Mouse (Mus musculus) liver, embryonic 16.5 days (tissue): Measurements from ENCODE around the gene Aox2. TPM values are rescaled to one million over a fixed set of nuclear protein-coding genes. Genes with fewer than 3 reads are reported as not detected.

ENCODE experiments used
- ATAC-seq: fragments of 200-750 bp; cut with Nextera tagmentation; 2 replicates; pipeline ENCODE4 v1.8.0; 2017; ENCODE audit warnings: low read depth, mild to moderate bottlenecking, moderate number of reproducible peaks, moderate library complexity
- H3K27ac ChIP-seq: fragments of 300-500 bp; sonication (generic); 2 replicates; pipeline ENCODE4 v1.5.1; 2014; ENCODE audit warnings: mild to moderate bottlenecking, low read length
- H3K27me3 ChIP-seq: fragments of 300-500 bp; sonication (generic); 2 replicates; pipeline ENCODE4 v1.6.1; 2014; ENCODE audit warnings: low read depth, low read length, mixed read lengths; ENCODE audit not compliant: control insufficient read depth, insufficient read depth
- H3K36me3 ChIP-seq: fragments of 300-500 bp; sonication (generic); 2 replicates; pipeline ENCODE4 v1.6.1; 2014; ENCODE audit warnings: mild to moderate bottlenecking; ENCODE audit not compliant: control insufficient read depth, insufficient read depth
- H3K4me1 ChIP-seq: fragments of 300-500 bp; sonication (generic); 2 replicates; pipeline ENCODE4 v1.6.1; 2014; ENCODE audit warnings: low read depth, low read length, mixed read lengths; ENCODE audit not compliant: control insufficient read depth
- H3K4me2 ChIP-seq: fragments of 300-500 bp; sonication (generic); 2 replicates; pipeline ENCODE4 v1.6.1; 2014; ENCODE audit warnings: low read depth, low read length, mixed read lengths
- H3K4me3 ChIP-seq: fragments of 300-500 bp; sonication (generic); 2 replicates; pipeline ENCODE4 v1.5.1; 2014; ENCODE audit warnings: low read depth, mild to moderate bottlenecking, low read length
- H3K9ac ChIP-seq: fragments of 300-500 bp; sonication (generic); 2 replicates; pipeline ENCODE4 v1.6.1; 2014; ENCODE audit warnings: low read depth, low read length
- H3K9me3 ChIP-seq: fragments of 300-500 bp; sonication (generic); replicated peaks from 2 replicates; pipeline ENCODE4 v1.6.1; 2016; ENCODE audit warnings: low read length; ENCODE audit not compliant: control insufficient read depth
- WGBS: fragments of 180-500 bp; shearing (Covaris S2); extraction: QIAGEN DNeasy Blood & Tissue Kit; methylation state at CpG from one replicate; pipeline ENCODE4 v1.1.7; 2014; ENCODE audit not compliant: insufficient replicate concordance; 5-methylcytosine and 5-hydroxymethylcytosine counted together
- polyA plus RNA-seq: library from polyadenylated mRNA; unstranded; fragments of >200 nt; fragmentation: Nextera tagmentation; extraction: Ambion mirVana; gene quantifications from 2 replicates; pipeline ENCODE4 v1.2.1, GENCODE M21; 2015

Aox2 gene
- polyA plus RNA-seq, 1 experiment from 2014 or later = not detected

GRCm38 (mm10) chr1:58410776-58411175, 132.7 kb downstream of the Aox2 start:
- 87% methylated on average over 7 of the region's 7 CpGs for WGBS
- no peak overlapping the region for H3K27ac ChIP-seq
- H3K9me3 ChIP-seq = no peaks in the 10 kb centered on the region
- H3K27me3 ChIP-seq = no peaks in the 10 kb centered on the region
- no peak overlapping the region for H3K4me3 ChIP-seq
- no peak overlapping the region for H3K9ac ChIP-seq
- no peaks in the 10 kb centered on the region for H3K4me1 ChIP-seq
- H3K4me2 ChIP-seq = no peak overlapping the region
- peaks cover 61% of the 10 kb centered on the region for H3K36me3 ChIP-seq
- ATAC-seq = no peak

GRCm38 (mm10) chr1:58415442-58415841, 137.3 kb downstream of the Aox2 start:
- Histone ChIP-seq H3K27ac (no peak overlapping the region), H3K4me3 (no peak overlapping the region), H3K9me3 (no peaks in the 10 kb centered on the region), H3K4me2 (no peak overlapping the region), H3K4me1 (no peaks in the 10 kb centered on the region), H3K36me3 (peaks cover 91% of the 10 kb centered on the region), H3K27me3 (no peaks in the 10 kb centered on the region), H3K9ac (no peak overlapping the region)
- no peak for ATAC-seq
- 4% methylated on average over 1 of the region's 1 CpGs for WGBS

DNA sequence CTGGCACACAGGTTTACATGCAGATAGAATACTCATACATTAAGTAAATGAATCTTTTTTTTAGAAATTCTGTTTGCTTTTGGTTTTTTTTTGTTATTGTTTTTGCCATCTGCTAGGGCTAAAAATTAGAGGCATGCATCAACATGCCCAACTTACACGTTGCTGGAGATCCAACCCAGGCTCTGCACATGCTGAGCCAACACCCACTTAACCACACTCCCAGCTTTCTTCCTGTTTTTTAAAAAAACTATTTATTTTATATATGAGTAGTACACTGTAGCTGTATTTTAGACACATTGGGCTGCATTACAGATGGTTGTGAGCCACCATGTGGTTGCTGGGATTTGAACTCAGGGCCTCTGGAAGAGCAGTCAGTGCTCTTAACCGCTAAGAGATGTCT, 137.9 kb downstream of the Aox2 start:
- Histone ChIP-seq H3K4me3 (no peak overlapping the region), H3K4me1 (peaks cover 2% of the 10 kb centered on the region), H3K27me3 (no peaks in the 10 kb centered on the region), H3K4me2 (no peak overlapping the region), H3K36me3 (peaks cover 88% of the 10 kb centered on the region), H3K27ac (no peak overlapping the region), H3K9ac (no peak overlapping the region), H3K9me3 (no peaks in the 10 kb centered on the region)
- no peak for ATAC-seq
- 70% methylated on average over 2 of the region's 2 CpGs for WGBS

- no peak overlapping the region for H3K4me2 ChIP-seq
- no peak overlapping the region for H3K27ac ChIP-seq
- no peak for ATAC-seq
- H3K9me3 ChIP-seq = no peaks in the 10 kb centered on the region
- H3K27me3 ChIP-seq = no peaks in the 10 kb centered on the region
- H3K36me3 ChIP-seq = peaks cover 55% of the 10 kb centered on the region
- WGBS = 79% methylated on average over 10 of the region's 10 CpGs
- peaks cover 16% of the 10 kb centered on the region for H3K4me1 ChIP-seq
- H3K9ac ChIP-seq = no peak overlapping the region
- H3K4me3 ChIP-seq = no peak overlapping the region
Measured at GRCm38 (mm10) chr1:58420032-58420431, 141.9 kb downstream of the Aox2 start.

DNA sequence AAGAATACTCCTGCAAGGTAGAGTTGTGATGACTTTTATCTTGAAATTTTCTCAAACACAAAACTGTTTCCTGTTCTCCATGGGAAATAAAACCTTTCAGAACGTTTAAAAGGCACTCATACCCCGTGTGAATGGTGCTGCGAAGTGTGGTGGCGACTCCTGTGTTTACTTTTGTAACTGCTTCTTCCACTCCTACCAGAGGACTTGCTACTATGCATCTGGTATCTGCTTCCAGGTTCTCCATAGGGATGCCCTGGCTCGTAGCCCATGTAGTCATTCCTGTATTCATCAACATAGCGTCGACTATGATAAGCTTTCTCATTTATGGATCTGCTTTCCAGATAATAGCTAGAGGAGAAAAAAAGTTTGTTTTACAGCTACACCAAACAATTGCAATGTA, 142.8 kb downstream of the Aox2 start:
- 0 out of 2 replicates have a peak overlapping the region, but pooled peaks have one; percentile 26 for H3K4me2 ChIP-seq
- no peak overlapping the region for H3K27ac ChIP-seq
- H3K9me3 ChIP-seq = no peaks in the 10 kb centered on the region
- ATAC-seq = no peak
- no peak overlapping the region for H3K9ac ChIP-seq
- peaks cover 16% of the 10 kb centered on the region for H3K4me1 ChIP-seq
- WGBS = 58% methylated on average over 7 of the region's 7 CpGs
- H3K36me3 ChIP-seq = peaks cover 48% of the 10 kb centered on the region
- no peaks in the 10 kb centered on the region for H3K27me3 ChIP-seq
- H3K4me3 ChIP-seq = no peak overlapping the region

- Histone ChIP-seq H3K4me2 (peak overlapping the region; percentile 74), H3K27ac (peak overlapping the region; percentile 99), H3K4me3 (peak overlapping the region; percentile 100), H3K9me3 (no peaks in the 10 kb centered on the region), H3K27me3 (no peaks in the 10 kb centered on the region), H3K36me3 (peaks cover 30% of the 10 kb centered on the region), H3K9ac (peak overlapping the region; percentile 100), H3K4me1 (peaks cover 16% of the 10 kb centered on the region)
- peak; percentile 67 for ATAC-seq
- 5% methylated on average over 13 of the region's 13 CpGs for WGBS
Measured at GRCm38 (mm10) chr1:58422879-58423278, 144.8 kb downstream of the Aox2 start.

- H3K4me3 ChIP-seq = peak within 1 kb of the TSS; percentile 100
- peaks cover 16% of the 10 kb centered on the region for H3K4me1 ChIP-seq
- H3K27ac ChIP-seq = peak within 1 kb of the TSS; percentile 99
- H3K4me2 ChIP-seq = peak within 1 kb of the TSS; percentile 74
- no peaks in the 10 kb centered on the region for H3K27me3 ChIP-seq
- peak within 1 kb of the TSS; percentile 100 for H3K9ac ChIP-seq
- ATAC-seq = peak; percentile 93
- under 1% methylated on average over 79 of the region's 79 CpGs for WGBS
- no peaks in the 10 kb centered on the region for H3K9me3 ChIP-seq
- peaks cover 22% of the 10 kb centered on the region for H3K36me3 ChIP-seq
Measured at GRCm38 (mm10) chr1:58423371-58424248, 145.5 kb downstream of the Aox2 start, which contains the start of gene Clk1. Clk1 (minus strand) TSS chr1:58424066.

DNA sequence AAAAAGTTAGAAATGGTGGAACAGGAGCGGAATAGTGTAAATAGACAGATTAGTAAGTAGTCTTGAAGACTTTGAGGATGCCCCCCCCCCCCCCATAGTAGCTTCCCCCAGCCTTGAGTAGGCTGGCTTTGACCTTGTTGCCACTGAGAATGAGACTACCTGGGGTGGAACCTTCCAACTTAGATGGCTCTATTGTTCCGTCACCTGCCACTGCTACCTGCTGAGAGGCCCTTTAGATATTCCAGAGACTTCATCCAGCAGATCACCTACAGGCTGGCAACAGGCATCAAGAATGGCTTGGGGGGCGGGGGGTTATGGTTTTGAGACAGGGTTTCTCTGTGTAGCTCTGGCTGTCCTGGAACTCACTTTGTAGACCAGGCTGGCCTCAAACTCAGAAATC, 146.4 kb downstream of the Aox2 start:
- Histone ChIP-seq H3K27me3 (no peaks in the 10 kb centered on the region), H3K36me3 (peaks cover 13% of the 10 kb centered on the region), H3K4me1 (peaks cover 16% of the 10 kb centered on the region), H3K9me3 (no peaks in the 10 kb centered on the region), H3K4me2 (peak overlapping the region; percentile 60), H3K27ac (no peak overlapping the region; the same call in 1 of the 2 replicates), H3K4me3 (no peak overlapping the region), H3K9ac (no peak overlapping the region)
- ATAC-seq = no peak
- 83% methylated on average over 3 of the region's 3 CpGs for WGBS
